ENCODE assay signal across 9 mouse cellular contexts in genomic region chr13:107969961-107970391, GRCm38 (mm10).
DNase-seq lines count a peak whose midpoint lies in the region; ATAC-seq and TF ChIP-seq lines count a peak whose summit lies in the region.
"Had no signal": no experiment of that assay in that cellular context is flagged by ENCODE, and none has a peak within 500 bp of the region (broad histone marks: within the 10 kb centered on the region; RNA-seq: fewer than 3 reads in every experiment).

No protein-coding gene starts in this region.

- H3K36me3 ChIP-seq in kidney, embryonic 15.5 days, result no peaks in the 10 kb centered on the region
- no peaks in the 10 kb centered on the region for H3K36me3 ChIP-seq in forebrain, embryonic 13.5 days (ENCODE audit: poor library complexity, severe bottlenecking)
- H3K36me3 ChIP-seq in midbrain, postnatal 0 days (ENCODE audit: insufficient read depth, low read length), result no peaks in the 10 kb centered on the region

- ATAC-seq in kidney, embryonic 15.5 days (replicated peaks; ENCODE audit: low FRiP score), result 0 out of 2 replicates have a peak, but pooled peaks have one; percentile 27
- ATAC-seq in forebrain, embryonic 13.5 days, result peak; percentile 91
- ATAC-seq in midbrain, postnatal 0 days (ENCODE audit: low FRiP score), result peak; percentile 69

- H3K9me3 ChIP-seq in kidney, embryonic 15.5 days (replicated peaks), result no peaks in the 10 kb centered on the region
- no peaks in the 10 kb centered on the region for H3K9me3 ChIP-seq in forebrain, embryonic 13.5 days (replicated peaks)
- H3K9me3 ChIP-seq in midbrain, postnatal 0 days (ENCODE audit: low read length), result no peaks in the 10 kb centered on the region

- peak overlapping the region; percentile 12; the same call in 1 of the 2 replicates for H3K4me2 ChIP-seq in kidney, embryonic 15.5 days
- H3K4me2 ChIP-seq in forebrain, embryonic 13.5 days, result peak overlapping the region; percentile 38
- peak overlapping the region; percentile 12; the same call in 1 of the 2 replicates for H3K4me2 ChIP-seq in midbrain, postnatal 0 days (ENCODE audit: low read depth, low read length, poor library complexity, severe bottlenecking)

- no peak for TF ChIP-seq CTCF in midbrain, postnatal 0 days (IDR thresholded peaks at IDR 0.05)

- no peak for DNase-seq in kidney, adult 18-20 months
- peak; percentile 76 to 77 for DNase-seq in layer of hippocampus, adult 8-10 months (ENCODE audit: low spot score in 2 of 2)
- DNase-seq in midbrain, postnatal 0 days (ENCODE audit: low spot score), result peak; percentile 49
- DNase-seq in spleen, postnatal 10 days (ENCODE audit: low spot score in 2 of 2), result no peak
- no peak for DNase-seq in embryo, embryonic 9.5 days (ENCODE audit: extremely low spot score)
- DNase-seq in kidney, adult 11 months, result no peak
- DNase-seq: cerebellum, adult 9-10 months had no signal

- H3K27me3 ChIP-seq in kidney, embryonic 15.5 days, result no peaks in the 10 kb centered on the region
- H3K27me3 ChIP-seq in forebrain, embryonic 13.5 days, result no peaks in the 10 kb centered on the region
- H3K27me3 ChIP-seq in midbrain, postnatal 0 days (ENCODE audit: insufficient read depth, low read length), result no peaks in the 10 kb centered on the region

- H3K9ac ChIP-seq in kidney, embryonic 15.5 days, result no peak overlapping the region
- no peak overlapping the region for H3K9ac ChIP-seq in forebrain, embryonic 13.5 days
- no peak overlapping the region for H3K9ac ChIP-seq in midbrain, postnatal 0 days (replicated peaks; ENCODE audit: low read length, poor library complexity, severe bottlenecking)

- H3K4me3 ChIP-seq in kidney, embryonic 15.5 days (replicated peaks), result no peak overlapping the region
- H3K4me3 ChIP-seq in forebrain, embryonic 13.5 days, result no peak overlapping the region
- no peak overlapping the region for H3K4me3 ChIP-seq in midbrain, postnatal 0 days (ENCODE audit: low read depth, low read length)

- WGBS in kidney, embryonic 15.5 days, result 21% methylated on average over 7 of the region's 7 CpGs
- 3% methylated on average over 7 of the region's 7 CpGs for WGBS in forebrain, embryonic 13.5 days
- WGBS in midbrain, postnatal 0 days, result 7% methylated on average over 7 of the region's 7 CpGs

- peaks cover 22% of the 10 kb centered on the region for H3K4me1 ChIP-seq in kidney, embryonic 15.5 days
- peaks cover 17% of the 10 kb centered on the region for H3K4me1 ChIP-seq in forebrain, embryonic 13.5 days
- no peaks in the 10 kb centered on the region; the same call in 1 of the 2 replicates for H3K4me1 ChIP-seq in midbrain, postnatal 0 days (ENCODE audit: insufficient read depth, low read length)

- no peak overlapping the region for H3K27ac ChIP-seq in kidney, embryonic 15.5 days
- peak overlapping the region; percentile 75 for H3K27ac ChIP-seq in forebrain, embryonic 13.5 days
- H3K27ac ChIP-seq in midbrain, postnatal 0 days (ENCODE audit: low read depth, low read length), result no peak overlapping the region

Comparison
In these comparisons a context has a peak if more than half of its experiments do, and no peak if none do; other contexts are left out.
1. ATAC-seq: peak in every context shown above with its lines; median percentile 91 in forebrain, embryonic 13.5 days; 69 in midbrain, postnatal 0 days; 27 in kidney, embryonic 15.5 days.
2. DNase-seq: peak in layer of hippocampus, adult 8-10 months (2 of 2) and midbrain, postnatal 0 days (single experiment); none in kidney, adult 18-20 months (single experiment), spleen, postnatal 10 days (0 of 2), embryo, embryonic 9.5 days (single experiment) and kidney, adult 11 months (single experiment).
3. Peak in every context shown above with its lines, with median percentiles within 50 percentile points of each other: H3K4me2 ChIP-seq.